In the genomic region with DNA sequence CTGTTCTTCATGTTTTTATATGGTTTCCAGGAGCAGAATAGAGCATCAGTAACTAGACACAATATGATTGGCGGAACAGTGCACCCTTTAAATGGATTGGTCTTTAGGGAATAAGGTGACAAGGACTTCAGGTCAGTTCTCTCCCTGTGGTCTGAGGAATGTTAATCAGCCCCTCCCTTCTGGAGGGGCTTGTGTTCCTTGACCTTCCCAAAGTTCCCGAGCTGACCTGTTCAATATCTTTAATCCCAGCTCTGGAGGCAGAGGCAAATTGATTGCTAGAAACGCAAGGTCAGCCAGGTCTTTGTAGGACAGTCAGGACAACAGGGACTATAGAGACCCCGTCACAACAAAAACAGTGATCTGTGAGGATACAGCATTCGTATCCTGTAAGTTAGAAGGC, we compare ENCODE assay signal across 24 mouse cellular contexts. TPM values are rescaled to one million over a fixed set of nuclear protein-coding genes. Genes with fewer than 3 reads are reported as not detected.
"Had no signal": no experiment of that assay in that cellular context is flagged by ENCODE, and none has a peak within 500 bp of the region (broad histone marks: within the 10 kb centered on the region; RNA-seq: fewer than 3 reads in every experiment).

No protein-coding gene starts in this region.

- H3K27ac ChIP-seq: kidney, embryonic 15.5 days; limb, embryonic 15.5 days; lung, embryonic 15.5 days; midbrain, embryonic 10.5 days; midbrain, embryonic 13.5 days; neural tube, embryonic 13.5 days; stomach, embryonic 15.5 days had no signal

- H3K4me3 ChIP-seq: kidney, embryonic 15.5 days; limb, embryonic 12.5 days; limb, embryonic 15.5 days; lung, embryonic 15.5 days; midbrain, embryonic 10.5 days; midbrain, embryonic 13.5 days; myocyte; neural tube, embryonic 13.5 days; stomach, embryonic 15.5 days had no signal

- H3K9ac ChIP-seq: kidney, embryonic 15.5 days; limb, embryonic 15.5 days; lung, embryonic 15.5 days; midbrain, embryonic 13.5 days; stomach, embryonic 15.5 days had no signal

- H3K9me3 ChIP-seq: kidney, embryonic 15.5 days; limb, embryonic 12.5 days; limb, embryonic 15.5 days; lung, embryonic 15.5 days; megakaryocyte, embryonic 14.5 days; midbrain, embryonic 10.5 days; midbrain, embryonic 13.5 days; neural tube, embryonic 13.5 days; stomach, embryonic 15.5 days had no signal

- DNase-seq: kidney, adult 8-10 months; kidney, postnatal 10 days; layer of hippocampus, postnatal 36 days; left cerebral cortex, postnatal 4 days; lung, adult 18-20 months; lung, postnatal 10 days; lung, postnatal 36 days; retina, postnatal 1 day; right cerebral cortex, postnatal 25 days; spleen, adult 18-20 months; thymus, adult 18-20 months; thymus, postnatal 36 days had no signal

- H3K36me3 ChIP-seq: kidney, embryonic 15.5 days; limb, embryonic 15.5 days; lung, embryonic 15.5 days; midbrain, embryonic 13.5 days; neural tube, embryonic 13.5 days; stomach, embryonic 15.5 days had no signal

- ATAC-seq: midbrain, embryonic 13.5 days; midbrain, embryonic 16.5 days had no signal

- H3K27me3 ChIP-seq: kidney, embryonic 15.5 days; limb, embryonic 12.5 days; limb, embryonic 15.5 days; lung, embryonic 15.5 days; megakaryocyte, embryonic 14.5 days; midbrain, embryonic 13.5 days; neural tube, embryonic 13.5 days; stomach, embryonic 15.5 days had no signal

- H3K4me2 ChIP-seq: kidney, embryonic 15.5 days; limb, embryonic 12.5 days; limb, embryonic 15.5 days; lung, embryonic 15.5 days; midbrain, embryonic 13.5 days; neural tube, embryonic 13.5 days; stomach, embryonic 15.5 days had no signal

RNA-seq across cellular contexts. Expression of gene Ldlrad2, which starts 24.2 kb away (rescaled TPM):
- polyA plus RNA-seq: kidney, embryonic 15.5 days; limb, embryonic 12.5 days; midbrain, embryonic 10.5 days; midbrain, embryonic 16.5 days; myocyte; neural tube, embryonic 13.5 days; stomach, embryonic 15.5 days; urinary bladder, adult 2 months had no signal
